Mouse (Mus musculus) brain, embryonic 14.5 days (tissue): ENCODE measurements at regions not wholly inside any gene's neighbourhood (a gene's known extent, or its start where the extent isn't known, plus 50 kb on each side); places are given as distances from the start of the nearest gene placed in this dataset.
"Not testable (repeated sequence)": the region's sequence is repeated elsewhere in the genome, so short reads cannot be mapped to it uniquely, and the experiment has no call there.

Source experiments
- DNase-seq: peaks from one replicate; pipeline ENCODE4 v3.0.0-alpha.2; 2011; ENCODE audit warnings: low read depth
- CTCF ChIP-seq: fragments of 200-500 bp; IDR thresholded peaks from 2 replicates; pipeline ENCODE4 v1.5.1; 2012; ENCODE audit warnings: inconsistent platforms, mild to moderate bottlenecking, moderate library complexity, borderline replicate concordance; ENCODE audit not compliant: insufficient read depth, insufficient read length; ENCODE audit errors: extremely low read depth
- POLR2A ChIP-seq: fragments of 200-500 bp; IDR thresholded peaks from 2 replicates; pipeline ENCODE4 v1.6.1; 2012; ENCODE audit warnings: mild to moderate bottlenecking, inconsistent platforms, borderline replicate concordance; ENCODE audit not compliant: poor library complexity, insufficient read depth, insufficient read length, severe bottlenecking; ENCODE audit errors: extremely low read depth

GRCm38 (mm10) chr3:78586639-78587038 is 699.7 kb downstream of the Rapgef2 start:
- no peak for TF ChIP-seq POLR2A
- TF ChIP-seq CTCF, result no peak
- peak; percentile 41 for DNase-seq

- no peak for TF ChIP-seq POLR2A
- peak; percentile 46; the same call in 1 of the 2 replicates for TF ChIP-seq CTCF
- peak; percentile 65 for DNase-seq
These were observed 704.4 kb downstream of the Rapgef2 start for GRCm38 (mm10) chr3:78581868-78582267.

- DNase-seq, result peak; percentile 62
- TF ChIP-seq CTCF, result no peak
These were observed 705.2 kb downstream of the Rapgef2 start for GRCm38 (mm10) chr3:78581100-78581499.

GRCm38 (mm10) chr3:78575667-78576464 is 710.5 kb downstream of the Rapgef2 start:
- DNase-seq, result peak; percentile 75

GRCm38 (mm10) chr3:78574807-78575206 is 711.5 kb downstream of the Rapgef2 start:
- TF ChIP-seq POLR2A, result no peak
- TF ChIP-seq CTCF, result no peak

More at GRCm38 (mm10) chr3:78575667-78576464, 710.5 kb downstream of the Rapgef2 start:
- TF ChIP-seq POLR2A (no peak), CTCF (no peak)

GRCm38 (mm10) chr3:78573299-78573698 is 713.0 kb downstream of the Rapgef2 start:
- DNase-seq, result no peak
- no peak for TF ChIP-seq POLR2A
- no peak for TF ChIP-seq CTCF

More at GRCm38 (mm10) chr3:78574807-78575206, 711.5 kb downstream of the Rapgef2 start:
- no peak for DNase-seq

GRCm38 (mm10) chr3:78564926-78565325 is 721.4 kb downstream of the Rapgef2 start:
- not testable (repeated sequence) for DNase-seq
